Mouse (Mus musculus): ENCODE data around the gene Ttc4. TPM values are rescaled to one million over a fixed set of nuclear protein-coding genes. Genes with fewer than 3 reads are reported as not detected.

Ttc4 gene
- polyA plus RNA-seq, 1 experiment = 28.2 TPM

- Histone ChIP-seq H3K79me2 (ENCODE audit: control insufficient read depth, insufficient read depth) (no peaks in the 10 kb centered on the region), H3K4me3 (no peak overlapping the region), H3K27me3 (ENCODE audit: control insufficient read depth, insufficient read depth, insufficient read length) (peaks cover 26% of the 10 kb centered on the region), H3ac (ENCODE audit: control insufficient read depth, insufficient read length) (no peak overlapping the region), H3K36me3 (ENCODE audit: control insufficient read depth, insufficient read depth) (no peaks in the 10 kb centered on the region), H3K4me2 (ENCODE audit: low read depth) (no peak overlapping the region)
- TF ChIP-seq MYOG (IDR thresholded peaks at IDR 0.05; ENCODE audit: control insufficient read depth in 1 of 3, insufficient read depth in 1 of 3, insufficient read length in 2 of 3, low read depth in 2 of 3) (no peak), POLR2AphosphoS2 (IDR thresholded peaks at IDR 0.05; ENCODE audit: insufficient read length, low read depth) (no peak)
Measured at GRCm38 (mm10) chr4:106628650-106629360, 49.9 kb downstream of the Ttc4 start.

GRCm38 (mm10) chr4:106627809-106628208 lies 50.9 kb downstream of the Ttc4 start:
- Histone ChIP-seq H3ac (ENCODE audit: control insufficient read depth, insufficient read length) (no peak overlapping the region), H3K79me2 (ENCODE audit: control insufficient read depth, insufficient read depth) (no peaks in the 10 kb centered on the region), H3K36me3 (ENCODE audit: control insufficient read depth, insufficient read depth) (no peaks in the 10 kb centered on the region), H3K4me3 (no peak overlapping the region), H3K27me3 (ENCODE audit: control insufficient read depth, insufficient read depth, insufficient read length) (peaks cover 28% of the 10 kb centered on the region), H3K4me2 (ENCODE audit: low read depth) (no peak overlapping the region)
- no peak for TF ChIP-seq MAX (IDR thresholded peaks at IDR 0.05; ENCODE audit: low read depth)
- no peak for TF ChIP-seq POLR2A (IDR thresholded peaks at IDR 0.05; ENCODE audit: insufficient read length, low read depth)
- no peak for TF ChIP-seq TCF12 (IDR thresholded peaks at IDR 0.05; ENCODE audit: insufficient read depth, poor library complexity, severe bottlenecking)
- TF ChIP-seq SRF (IDR thresholded peaks at IDR 0.05; ENCODE audit: control insufficient read depth, insufficient read length, low read depth) = no peak
- TF ChIP-seq REST (IDR thresholded peaks at IDR 0.05; ENCODE audit: insufficient read depth, insufficient read length) = no peak
- no peak for TF ChIP-seq MYOG (IDR thresholded peaks at IDR 0.05; ENCODE audit: control insufficient read depth in 1 of 3, insufficient read depth in 1 of 3, insufficient read length in 2 of 3, low read depth in 2 of 3)
- no peak for TF ChIP-seq USF1 (IDR thresholded peaks at IDR 0.05; ENCODE audit: low read depth)
- TF ChIP-seq CEBPB (IDR thresholded peaks at IDR 0.05; ENCODE audit: insufficient read depth, poor library complexity, severe bottlenecking) = no peak
- no peak for TF ChIP-seq TCF3 (IDR thresholded peaks at IDR 0.05; ENCODE audit: insufficient read length, low read depth)
- TF ChIP-seq POLR2AphosphoS2 (IDR thresholded peaks at IDR 0.05; ENCODE audit: insufficient read length, low read depth) = no peak
- TF ChIP-seq E2F4 (IDR thresholded peaks at IDR 0.05; ENCODE audit: insufficient read depth) = no peak
- TF ChIP-seq MYOD1 (IDR thresholded peaks at IDR 0.05; ENCODE audit: control insufficient read depth in 1 of 3, insufficient read length in 2 of 3, low read depth in 2 of 3) = no peak

GRCm38 (mm10) chr4:106624271-106624670 lies 54.5 kb downstream of the Ttc4 start:
- Histone ChIP-seq H3K27me3 (ENCODE audit: control insufficient read depth, insufficient read depth, insufficient read length) (peaks cover 43% of the 10 kb centered on the region), H3K36me3 (ENCODE audit: control insufficient read depth, insufficient read depth) (no peaks in the 10 kb centered on the region), H3ac (ENCODE audit: control insufficient read depth, insufficient read length) (no peak overlapping the region), H3K79me2 (ENCODE audit: control insufficient read depth, insufficient read depth) (no peaks in the 10 kb centered on the region), H3K4me3 (no peak overlapping the region), H3K4me2 (ENCODE audit: low read depth) (no peak overlapping the region)
- TF ChIP-seq POLR2A (IDR thresholded peaks at IDR 0.05; ENCODE audit: insufficient read length, low read depth) (no peak), SRF (IDR thresholded peaks at IDR 0.05; ENCODE audit: control insufficient read depth, insufficient read length, low read depth) (no peak)

GRCm38 (mm10) chr4:106622712-106623111 lies 56.0 kb downstream of the Ttc4 start:
- Histone ChIP-seq H3K79me2 (ENCODE audit: control insufficient read depth, insufficient read depth) (no peaks in the 10 kb centered on the region), H3ac (ENCODE audit: control insufficient read depth, insufficient read length) (no peak overlapping the region), H3K4me2 (ENCODE audit: low read depth) (no peak overlapping the region), H3K27me3 (ENCODE audit: control insufficient read depth, insufficient read depth, insufficient read length) (peaks cover 43% of the 10 kb centered on the region), H3K36me3 (ENCODE audit: control insufficient read depth, insufficient read depth) (no peaks in the 10 kb centered on the region), H3K4me3 (no peak overlapping the region)
- TF ChIP-seq POLR2A (IDR thresholded peaks at IDR 0.05; ENCODE audit: insufficient read length, low read depth) = no peak
- TF ChIP-seq MYOG (IDR thresholded peaks at IDR 0.05; ENCODE audit: control insufficient read depth in 1 of 3, insufficient read depth in 1 of 3, insufficient read length in 2 of 3, low read depth in 2 of 3) = no peak
- TF ChIP-seq POLR2AphosphoS2 (IDR thresholded peaks at IDR 0.05; ENCODE audit: insufficient read length, low read depth) = no peak
- no peak for TF ChIP-seq SRF (IDR thresholded peaks at IDR 0.05; ENCODE audit: control insufficient read depth, insufficient read length, low read depth)
- TF ChIP-seq USF1 (IDR thresholded peaks at IDR 0.05; ENCODE audit: low read depth) = no peak

- H3ac ChIP-seq (ENCODE audit: control insufficient read depth, insufficient read length) = no peak within 1 kb of the TSS
- TF ChIP-seq TCF3 (IDR thresholded peaks at IDR 0.05; ENCODE audit: insufficient read length, low read depth) (no peak), POLR2AphosphoS2 (IDR thresholded peaks at IDR 0.05; ENCODE audit: insufficient read length, low read depth) (no peak), SRF (IDR thresholded peaks at IDR 0.05; ENCODE audit: control insufficient read depth, insufficient read length, low read depth) (no peak), REST (IDR thresholded peaks at IDR 0.05; ENCODE audit: insufficient read depth, insufficient read length) (no peak), USF1 (IDR thresholded peaks at IDR 0.05; ENCODE audit: low read depth) (no peak), MYOD1 (IDR thresholded peaks at IDR 0.05; ENCODE audit: control insufficient read depth in 1 of 3, insufficient read length in 2 of 3, low read depth in 2 of 3) (no peak), TCF12 (IDR thresholded peaks at IDR 0.05; ENCODE audit: insufficient read depth, poor library complexity, severe bottlenecking) (no peak), CEBPB (IDR thresholded peaks at IDR 0.05; ENCODE audit: insufficient read depth, poor library complexity, severe bottlenecking) (no peak), E2F4 (IDR thresholded peaks at IDR 0.05; ENCODE audit: insufficient read depth) (no peak), MAX (IDR thresholded peaks at IDR 0.05; ENCODE audit: low read depth) (no peak)
- H3K4me2 ChIP-seq (ENCODE audit: low read depth) = no peak within 1 kb of the TSS
- H3K36me3 ChIP-seq (ENCODE audit: control insufficient read depth, insufficient read depth) = no peaks in the 10 kb centered on the region
- H3K4me3 ChIP-seq = no peak within 1 kb of the TSS
- H3K79me2 ChIP-seq (ENCODE audit: control insufficient read depth, insufficient read depth) = no peaks in the 10 kb centered on the region
- H3K27me3 ChIP-seq (ENCODE audit: control insufficient read depth, insufficient read depth, insufficient read length) = peaks cover 43% of the 10 kb centered on the region
Measured at GRCm38 (mm10) chr4:106622030-106622493, 56.7 kb downstream of the Ttc4 start, which contains the start of gene Ttc22. Gene Ttc22 (plus strand): TSS chr4:106622432.
